Mouse (Mus musculus) thymus, adult 2 months (tissue): ENCODE measurements at regions not wholly inside any gene's neighbourhood (a gene's known extent, or its start where the extent isn't known, plus 50 kb on each side); places are given as distances from the start of the nearest gene placed in this dataset.

Experiments used
- CTCF ChIP-seq: fragments of 200-500 bp; IDR thresholded peaks from 2 replicates; pipeline ENCODE4 v1.5.1; 2012; ENCODE audit warnings: mild to moderate bottlenecking, control low read depth, low read length, moderate library complexity, borderline replicate concordance; ENCODE audit not compliant: control insufficient read depth, poor library complexity, insufficient read depth; ENCODE audit errors: extremely low read depth
- POLR2A ChIP-seq: fragments of 200-500 bp; IDR thresholded peaks from 2 replicates; pipeline ENCODE4 v1.6.1; 2012; ENCODE audit warnings: mild to moderate bottlenecking, low read length, control low read depth, moderate library complexity; ENCODE audit not compliant: control insufficient read depth, poor library complexity, insufficient read depth; ENCODE audit errors: extremely low read depth

DNA sequence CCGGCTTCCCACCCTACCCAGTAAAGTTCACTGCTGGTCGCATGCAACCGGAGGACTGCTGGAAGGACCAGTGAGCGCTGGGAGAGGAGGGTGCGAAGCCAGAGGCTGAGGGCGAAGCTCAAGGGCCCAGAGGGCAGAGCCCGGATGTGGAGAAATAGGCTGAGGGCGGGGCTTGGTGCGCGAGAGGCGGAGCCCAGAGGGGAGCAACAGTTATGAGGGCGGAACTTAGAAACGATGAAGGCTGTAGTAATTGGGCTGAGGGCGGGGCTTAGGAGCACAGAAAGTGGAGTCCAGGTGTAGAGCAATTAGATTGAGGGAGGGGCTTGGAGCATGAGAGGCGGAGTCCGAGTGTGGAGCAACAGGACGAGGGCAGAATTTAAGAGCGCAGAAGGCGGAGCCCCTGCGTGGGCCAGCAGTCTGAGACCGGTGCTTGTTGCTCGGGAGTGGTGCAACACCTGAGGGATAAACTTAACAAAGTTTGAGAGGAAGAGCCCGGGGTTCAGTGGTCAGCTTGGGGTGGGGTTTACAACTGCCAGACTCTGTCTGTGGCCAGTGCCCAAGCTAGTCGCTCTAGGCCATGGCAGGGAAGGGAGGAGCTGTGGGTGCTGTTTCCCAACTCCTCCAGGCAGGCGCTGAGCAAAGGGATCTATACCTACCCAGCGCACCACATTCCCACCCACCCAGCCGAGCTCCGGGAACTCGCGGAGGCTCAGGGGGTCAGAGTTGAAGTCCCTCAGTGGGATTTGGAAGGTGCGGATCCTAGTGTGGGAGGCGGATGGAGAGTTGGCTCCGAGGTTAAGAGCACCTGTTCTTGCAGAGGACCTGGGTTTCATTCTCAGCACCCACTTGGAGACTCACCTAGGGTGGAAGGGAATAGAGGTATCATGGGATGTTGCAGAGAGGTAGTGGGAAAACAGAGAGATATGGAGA is 216.2 kb downstream of the Samd9l start:
- no peak for TF ChIP-seq CTCF
- TF ChIP-seq POLR2A, result no peak
